Mouse (Mus musculus) B cell, adult 62 days (primary cell): ENCODE data around the gene Rpl3. TPM values are rescaled to one million over a fixed set of nuclear protein-coding genes. Genes with fewer than 3 reads are reported as not detected.

Experiments
- total RNA-seq: library from RNA; stranded (reverse); gene quantifications from 4 replicates; pipeline ENCODE4 v1.2.4, GENCODE M21; 2023

Rpl3 gene
- 1,049 to 1,131 TPM (median 1,090 TPM) in 4 replicates for total RNA-seq

GRCm38 (mm10) chr15:80091121-80091955 lies at the start of gene Rpl3, which contains the start of gene Syngr1:
Rpl3 (minus strand) TSS chr15:80091868.
Syngr1 (plus strand) TSS chr15:80091334.

DNA sequence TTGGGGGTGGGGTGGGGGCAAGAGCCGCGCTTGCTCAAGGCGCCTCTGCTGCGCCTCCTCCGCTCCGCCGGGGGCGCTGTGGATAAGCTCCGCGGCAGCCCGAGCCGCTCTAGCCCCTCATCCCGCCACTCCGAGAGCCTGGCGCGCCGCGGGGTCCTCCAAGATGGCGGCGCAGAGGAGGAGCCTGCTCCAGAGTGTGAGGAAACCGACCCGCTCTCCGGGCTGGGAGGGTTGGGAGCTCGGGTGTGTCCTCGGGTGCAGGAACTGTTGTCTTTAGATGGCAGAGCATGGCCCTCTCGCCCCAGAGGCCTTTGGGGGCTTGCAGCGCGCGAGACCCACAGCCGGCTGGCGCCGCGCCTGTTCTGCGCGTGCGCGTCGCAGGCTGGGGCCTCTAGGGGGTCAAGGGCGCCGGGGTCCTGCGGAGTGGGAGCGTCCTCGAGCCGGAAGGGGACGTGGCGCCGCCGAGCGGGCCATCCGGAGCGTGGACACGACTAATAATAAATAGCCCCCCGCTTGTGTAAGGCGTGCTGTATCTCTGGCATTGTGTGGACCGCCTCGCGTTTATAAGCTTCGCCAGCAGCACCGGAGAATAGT lies 41.4 kb upstream of the Rpl3 start, which contains the start of gene Tab1:
Gene Tab1, plus strand, starts transcription at position 135 of the 594 bp plus-strand sequence.

Other genes with a start within 250 kb of the Rpl3 start
- 281 to 328 TPM (median 317 TPM) in 4 replicates for gene Apobec3, start 200.2 kb downstream of the Rpl3 start, total RNA-seq
- 111 to 141 TPM (median 116 TPM) in 4 replicates for gene Cbx7, start 120.7 kb downstream of the Rpl3 start, total RNA-seq
- 0.32 to 0.72 TPM (median 0.45 TPM) in 4 replicates for gene Pdgfb, start 76.9 kb downstream of the Rpl3 start, total RNA-seq
- not detected in 4 replicates for gene Syngr1, start 534 bp downstream of the Rpl3 start, total RNA-seq
- gene Tab1, start 41.3 kb upstream of the Rpl3 start, total RNA-seq: 15.9 to 24.3 TPM (median 18.2 TPM) in 4 replicates
- gene Mgat3, start 81.9 kb upstream of the Rpl3 start, total RNA-seq: not detected in 4 replicates
- gene Mief1, start 142.2 kb upstream of the Rpl3 start, total RNA-seq: 37.2 to 46.9 TPM (median 42.8 TPM) in 4 replicates
- gene AC140267.1, start 144.0 kb upstream of the Rpl3 start, total RNA-seq: 10.6 to 25.5 TPM (median 18.2 TPM) in 4 replicates
- gene Atf4, start 163.3 kb upstream of the Rpl3 start, total RNA-seq: 551 to 578 TPM (median 565 TPM) in 4 replicates
- gene Rps19bp1, start 172.4 kb upstream of the Rpl3 start, total RNA-seq: 19.7 to 30.1 TPM (median 27.5 TPM) in 4 replicates
- 53.9 to 56.3 TPM (median 54.5 TPM) in 4 replicates for gene Cacna1i, start 195.4 kb upstream of the Rpl3 start, total RNA-seq